Mouse (Mus musculus) thymus, adult 2 months (tissue): ENCODE data around the gene Dysf.

ENCODE experiments used
- CTCF ChIP-seq: fragments of 200-500 bp; IDR thresholded peaks from 2 replicates; pipeline ENCODE4 v1.5.1; 2012; ENCODE audit warnings: mild to moderate bottlenecking, control low read depth, low read length, moderate library complexity, borderline replicate concordance; ENCODE audit not compliant: control insufficient read depth, poor library complexity, insufficient read depth; ENCODE audit errors: extremely low read depth
- POLR2A ChIP-seq: fragments of 200-500 bp; IDR thresholded peaks from 2 replicates; pipeline ENCODE4 v1.6.1; 2012; ENCODE audit warnings: mild to moderate bottlenecking, low read length, control low read depth, moderate library complexity; ENCODE audit not compliant: control insufficient read depth, poor library complexity, insufficient read depth; ENCODE audit errors: extremely low read depth

- TF ChIP-seq CTCF = no peak
- no peak for TF ChIP-seq POLR2A
Measured at GRCm38 (mm10) chr6:84025636-84026035, 17.2 kb downstream of the Dysf start.
